Mouse (Mus musculus) left cerebral cortex, postnatal 4 days (tissue): ENCODE data around the gene Atf5. TPM values are rescaled to one million over a fixed set of nuclear protein-coding genes. Genes with fewer than 3 reads are reported as not detected.

Source experiments
- DNase-seq: peaks from one replicate; pipeline ENCODE4 v3.0.0-alpha.2; 2022
- intact Hi-C: fragments of 180-260 bp; cut with DNase I; formaldehyde crosslinking; loops from one replicate; pipeline ENCODE4 v1.15.1; 2025
- total RNA-seq, 2 experiments: library from RNA; stranded (reverse); gene quantifications; 2 replicates each; pipeline ENCODE4 v1.2.3; 2021

Atf5 gene
- total RNA-seq, 2 experiments from 2014 or later = 22.6 to 23.5 TPM

- intact Hi-C loops = no loop called here
- no peak for DNase-seq
Observed at GRCm38 (mm10) chr7:44850789-44851624, 34.5 kb upstream of the Atf5 start.

GRCm38 (mm10) chr7:44850146-44850545 lies 33.7 kb upstream of the Atf5 start:
- intact Hi-C loops = no loop called here

DNA sequence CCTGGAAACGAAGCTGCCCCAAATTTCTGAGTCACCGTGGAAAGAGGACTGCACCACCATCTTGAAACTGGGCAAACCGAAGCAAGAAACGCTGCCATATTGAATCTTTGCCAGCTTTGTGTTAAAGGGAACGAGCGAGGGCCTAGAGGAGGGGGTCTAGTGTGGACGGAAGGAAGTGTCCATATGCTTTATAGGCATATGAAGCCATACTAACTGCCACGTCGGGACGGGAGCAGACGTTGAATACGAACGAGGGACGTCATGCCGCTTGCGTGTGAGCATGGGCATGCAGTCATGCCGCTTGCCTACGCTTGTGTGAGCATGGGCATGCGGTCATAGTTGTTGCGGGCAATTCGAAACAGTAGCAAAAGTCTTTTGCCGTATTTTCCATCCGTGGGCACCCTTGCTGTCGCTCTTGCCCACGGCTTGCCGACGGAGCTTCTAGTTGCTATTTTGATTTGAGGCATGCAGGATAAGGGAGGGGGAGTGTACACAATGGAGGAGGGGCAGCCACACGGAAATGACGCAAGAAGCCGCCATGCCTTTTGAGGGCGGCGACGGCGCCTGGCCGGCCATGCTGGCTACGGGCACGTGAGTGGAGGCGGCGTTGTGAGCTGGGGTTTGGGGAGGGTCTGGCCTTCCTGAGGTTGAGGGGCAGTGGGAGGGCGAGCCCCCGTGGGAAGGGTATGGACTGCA lies 33.1 kb upstream of the Atf5 start:
- DNase-seq = peak; percentile 92
- intact Hi-C loops = no loop called here

More at GRCm38 (mm10) chr7:44850146-44850545, 33.7 kb upstream of the Atf5 start:
- DNase-seq = peak; percentile 88

- peak; percentile 99 for DNase-seq
- intact Hi-C loops = no loop called here
Observed at GRCm38 (mm10) chr7:44848561-44849415, 32.3 kb upstream of the Atf5 start, which contains the start of the genes Akt1s1 and Tbc1d17. Akt1s1 (plus strand) TSS chr7:44848991. Tbc1d17 (minus strand) TSS chr7:44849079.

GRCm38 (mm10) chr7:44847772-44848171 lies 31.3 kb upstream of the Atf5 start:
- DNase-seq = no peak
- intact Hi-C loops = no loop called here

DNA sequence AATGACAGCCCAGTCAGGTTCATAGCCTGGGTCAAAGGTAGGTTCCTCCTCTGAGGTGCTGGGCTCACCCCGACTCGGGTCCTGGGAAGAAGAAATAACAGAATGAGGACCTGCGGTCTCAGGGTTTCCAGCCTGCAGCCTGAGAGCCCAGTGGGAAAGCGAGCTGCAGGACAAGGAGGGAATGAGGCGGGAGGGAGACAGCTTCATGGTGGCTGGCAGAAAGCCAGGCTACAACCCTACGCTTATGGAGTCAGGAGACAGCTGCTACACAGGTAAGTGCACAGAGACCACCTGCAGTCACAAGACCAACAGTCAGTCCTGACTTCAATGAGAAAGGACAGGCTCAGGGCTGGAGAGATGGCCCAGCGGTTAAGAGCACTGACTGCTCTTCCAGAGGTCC lies 30.3 kb upstream of the Atf5 start:
- DNase-seq = no peak
- intact Hi-C loops = no loop called here

GRCm38 (mm10) chr7:44845006-44845405 lies 28.5 kb upstream of the Atf5 start:
- DNase-seq = no peak
- intact Hi-C loops = no loop called here

GRCm38 (mm10) chr7:44841825-44842463 lies 25.5 kb upstream of the Atf5 start:
- intact Hi-C loops = no loop called here
- no peak for DNase-seq

DNA sequence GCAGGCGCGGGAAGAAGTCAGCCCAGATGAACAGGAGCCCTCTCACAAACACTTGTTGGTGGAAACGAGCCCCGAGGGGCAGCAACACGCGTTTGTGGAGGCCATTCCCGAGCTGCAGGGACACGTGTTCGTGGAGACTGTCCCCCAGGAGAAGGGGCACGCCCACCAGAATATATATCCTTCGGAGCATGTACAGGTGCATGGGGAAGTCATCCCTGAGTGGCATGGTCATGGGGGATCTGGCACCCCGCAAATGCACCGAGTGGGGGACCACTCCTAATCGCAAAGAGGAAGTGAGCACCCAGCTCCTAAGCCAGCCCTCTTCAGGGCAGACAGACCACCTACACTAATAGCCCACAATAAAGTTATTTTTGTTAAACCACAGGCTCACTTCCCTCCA lies 24.0 kb upstream of the Atf5 start:
- intact Hi-C loops = no loop called here

DNA sequence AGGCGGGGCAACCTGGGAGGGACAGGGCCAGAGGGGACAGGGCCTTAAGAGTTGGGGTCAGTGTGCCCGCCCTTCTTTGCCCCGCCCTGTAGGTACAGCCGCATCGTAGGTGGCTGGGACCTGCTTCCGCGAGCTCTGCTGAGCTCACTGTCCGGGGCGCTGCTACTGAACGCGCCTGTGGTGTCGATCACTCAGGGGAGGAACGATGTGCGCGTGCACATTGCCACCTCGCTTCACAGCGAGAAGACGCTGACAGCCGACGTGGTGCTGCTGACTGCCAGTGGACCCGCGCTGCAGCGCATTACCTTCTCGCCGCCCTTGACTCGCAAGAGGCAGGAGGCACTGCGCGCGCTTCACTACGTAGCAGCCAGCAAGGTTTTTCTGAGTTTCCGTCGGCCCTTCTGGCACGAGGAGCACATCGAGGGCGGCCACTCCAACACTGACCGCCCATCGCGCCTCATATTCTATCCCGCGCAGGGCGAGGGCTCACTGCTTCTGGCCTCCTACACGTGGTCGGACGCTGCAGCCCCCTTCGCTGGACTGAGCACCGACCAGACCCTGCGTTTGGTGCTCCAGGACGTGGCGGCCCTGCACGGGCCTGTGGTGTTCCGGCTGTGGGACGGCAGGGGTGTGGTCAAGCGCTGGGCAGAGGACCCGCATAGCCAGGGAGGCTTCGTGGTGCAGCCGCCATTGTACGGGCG lies 23.2 kb upstream of the Atf5 start:
- DNase-seq = peak; percentile 35
- intact Hi-C loops = no loop called here

More for the DNA sequence above, 24.0 kb upstream of the Atf5 start:
- no peak for DNase-seq

GRCm38 (mm10) chr7:44839171-44839490 lies 22.7 kb upstream of the Atf5 start:
- intact Hi-C loops = no loop called here

GRCm38 (mm10) chr7:44838073-44838472 lies 21.6 kb upstream of the Atf5 start:
- DNase-seq = no peak
- intact Hi-C loops = no loop called here

More at GRCm38 (mm10) chr7:44839171-44839490, 22.7 kb upstream of the Atf5 start:
- DNase-seq = no peak

DNA sequence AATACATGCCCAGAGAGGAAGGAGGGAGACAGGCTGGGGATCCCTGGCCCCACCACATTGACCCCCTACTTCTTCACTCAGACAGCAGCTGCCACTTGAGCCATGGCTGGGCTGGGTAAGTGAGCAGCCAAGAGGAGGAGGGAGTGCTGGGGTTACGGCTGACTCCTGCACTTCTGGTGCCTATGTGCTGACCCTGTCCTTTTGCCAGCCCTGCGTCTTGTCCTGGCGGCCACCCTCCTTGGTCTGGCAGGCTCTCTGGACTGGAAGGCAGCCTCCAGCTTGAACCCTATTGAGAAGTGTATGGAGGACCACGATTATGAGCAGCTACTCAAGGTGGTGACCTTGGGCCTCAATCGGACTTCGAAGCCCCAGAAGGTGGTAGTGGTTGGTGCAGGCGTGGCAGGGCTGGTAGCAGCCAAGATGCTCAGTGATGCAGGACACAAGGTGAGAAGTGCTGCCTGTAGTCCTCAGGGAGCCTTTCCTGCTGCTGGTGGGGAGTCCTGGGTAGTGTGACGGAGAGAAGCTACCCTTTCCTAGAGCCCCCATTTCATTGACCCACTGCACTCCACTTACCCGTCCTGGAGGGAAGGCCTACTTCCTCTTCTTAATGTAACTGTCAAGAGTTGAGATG lies 20.1 kb upstream of the Atf5 start:
- DNase-seq = no peak
- intact Hi-C loops = no loop called here

DNA sequence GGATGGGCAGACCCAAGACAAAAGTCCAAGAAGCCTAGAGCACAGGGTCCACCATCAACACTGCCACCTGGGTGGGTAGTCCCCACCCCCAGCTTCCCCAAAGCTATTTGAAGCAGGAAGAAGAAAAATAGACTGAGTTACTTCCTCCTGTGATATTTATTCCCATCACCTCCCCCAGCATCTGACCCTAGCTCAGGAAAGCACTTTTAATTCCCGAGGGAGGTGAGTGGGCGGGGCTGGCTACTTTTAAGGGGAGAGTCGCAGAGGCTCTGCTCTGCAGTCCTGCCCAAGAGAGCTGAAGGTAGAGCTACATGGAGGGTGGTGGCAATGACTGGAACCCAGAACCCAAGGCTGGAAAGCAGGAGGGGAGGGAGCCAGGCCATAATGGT lies 19.6 kb upstream of the Atf5 start:
- intact Hi-C loops = no loop called here
- DNase-seq = no peak

GRCm38 (mm10) chr7:44835373-44836015 lies 19.0 kb upstream of the Atf5 start:
- intact Hi-C loops = no loop called here
- DNase-seq = no peak

GRCm38 (mm10) chr7:44832763-44833162 lies 16.3 kb upstream of the Atf5 start:
- intact Hi-C loops = no loop called here
- no peak for DNase-seq

GRCm38 (mm10) chr7:44828706-44829105 lies 12.2 kb upstream of the Atf5 start:
- no peak for DNase-seq
- intact Hi-C loops = no loop called here

DNA sequence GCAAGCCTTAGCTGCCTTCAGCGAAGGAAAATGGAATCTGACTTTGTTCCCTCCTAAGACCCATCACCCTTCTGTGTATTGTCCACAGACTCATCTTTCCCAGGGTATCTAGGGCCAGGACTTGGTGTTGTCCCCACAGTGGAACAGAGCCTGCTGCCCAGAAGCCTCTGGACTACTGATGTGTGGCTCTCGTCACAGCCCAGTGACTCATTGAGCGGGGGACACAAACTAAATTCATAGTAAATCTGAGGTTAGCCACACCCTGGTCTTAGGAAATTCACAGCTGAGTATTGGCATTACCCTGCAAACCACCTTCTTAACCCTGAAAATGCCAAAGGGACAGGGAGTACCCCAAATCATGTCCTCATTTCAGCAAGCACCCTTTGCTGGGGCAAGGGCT lies 10.3 kb upstream of the Atf5 start:
- intact Hi-C loops = no loop called here
- no peak for DNase-seq

GRCm38 (mm10) chr7:44824872-44825271 lies 8.4 kb upstream of the Atf5 start:
- intact Hi-C loops = loop anchor here (2.0 kb wide), 1 partner anchor 98 kb away; no protein-coding TSS in a partner anchor
- DNase-seq = peak; percentile 85
